Mouse (Mus musculus) cerebellum, adult 2 months (tissue): ENCODE results near the gene Tmem14c.
"Not testable (repeated sequence)": the region's sequence is repeated elsewhere in the genome, so short reads cannot be mapped to it uniquely, and the experiment has no call there.

Experiments used
- CTCF ChIP-seq: fragments of 200-500 bp; IDR thresholded peaks from 2 replicates; pipeline ENCODE4 v1.5.1; 2011; ENCODE audit warnings: low read depth, mild to moderate bottlenecking, control low read depth, low read length, moderate library complexity, borderline replicate concordance; ENCODE audit not compliant: insufficient read depth
- POLR2A ChIP-seq: fragments of 200-500 bp; IDR thresholded peaks from 2 replicates; pipeline ENCODE4 v1.6.1; 2011; ENCODE audit warnings: low read length, control low read depth, borderline replicate concordance; ENCODE audit not compliant: insufficient read depth

- TF ChIP-seq CTCF, POLR2A: not testable (repeated sequence)
These were observed 28.3 kb upstream of the Tmem14c start for GRCm38 (mm10) chr13:40987608-40988303.
